Mouse (Mus musculus) ovary, postnatal 36 days (tissue): Measurements from ENCODE around the gene Grin2b.

ENCODE experiments used
- DNase-seq: peaks from one replicate; pipeline ENCODE4 v3.0.0; 2022; ENCODE audit warnings: low spot score, mixed read lengths

The Grin2b gene

GRCm38 (mm10) chr6:136100241-136100640, 73.1 kb downstream of the Grin2b start:
- DNase-seq: no peak

GRCm38 (mm10) chr6:136096269-136096668, 77.0 kb downstream of the Grin2b start:
- no peak for DNase-seq

GRCm38 (mm10) chr6:136079991-136080734, 93.1 kb downstream of the Grin2b start:
- DNase-seq: no peak

DNA sequence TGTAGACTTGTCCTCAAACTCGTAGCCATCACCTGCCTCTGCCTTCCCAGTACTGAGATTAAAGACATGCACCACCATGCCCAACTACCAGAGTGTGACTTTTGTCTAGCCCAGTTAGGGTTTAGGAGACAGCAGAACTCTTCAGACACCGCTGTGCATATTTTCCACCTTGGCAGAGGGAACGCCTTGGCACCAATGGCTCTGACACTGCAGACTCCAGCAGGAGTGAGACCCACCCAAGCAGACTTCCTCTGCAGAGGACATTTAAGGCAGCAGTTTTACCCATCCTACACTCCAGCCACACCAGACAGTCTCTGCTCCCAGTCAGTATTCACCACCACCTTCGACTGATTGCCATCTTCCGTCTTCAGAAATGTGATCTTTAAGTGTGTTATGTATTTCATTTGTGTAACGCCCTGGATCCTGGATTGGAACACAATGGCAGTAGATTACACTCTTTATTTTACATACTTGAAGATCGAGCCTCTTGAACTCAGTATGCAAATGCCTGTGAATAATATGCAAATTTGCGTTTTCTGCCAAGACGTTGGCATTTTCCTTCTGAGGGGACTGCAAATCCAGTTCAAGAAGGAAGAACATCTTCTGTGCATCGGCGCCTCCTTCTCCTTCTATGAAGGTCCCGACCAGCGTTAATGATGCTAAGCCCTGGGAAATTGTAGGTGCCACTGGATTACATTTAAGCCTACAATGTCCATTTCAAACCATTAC, 100.8 kb downstream of the Grin2b start:
- DNase-seq: no peak

DNA sequence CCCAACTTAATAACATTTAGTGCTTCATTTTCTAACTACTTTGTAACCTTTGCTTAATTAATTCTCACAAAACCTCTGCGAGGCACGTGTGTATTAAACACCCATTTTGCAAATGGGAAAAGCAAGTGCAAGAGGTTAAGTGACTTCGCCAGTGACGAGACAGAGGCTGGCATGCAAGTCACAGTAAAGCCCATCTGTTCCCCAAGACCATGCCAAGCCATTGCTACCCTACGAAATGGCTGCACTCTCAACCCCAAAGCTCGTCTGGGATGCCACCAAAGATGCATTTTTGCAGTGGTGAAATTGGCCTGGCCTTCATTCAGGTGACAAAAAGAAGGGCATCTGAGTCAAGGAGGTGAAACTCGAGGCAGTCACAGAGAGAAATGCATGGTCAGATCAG, 103.2 kb downstream of the Grin2b start:
- no peak for DNase-seq

DNA sequence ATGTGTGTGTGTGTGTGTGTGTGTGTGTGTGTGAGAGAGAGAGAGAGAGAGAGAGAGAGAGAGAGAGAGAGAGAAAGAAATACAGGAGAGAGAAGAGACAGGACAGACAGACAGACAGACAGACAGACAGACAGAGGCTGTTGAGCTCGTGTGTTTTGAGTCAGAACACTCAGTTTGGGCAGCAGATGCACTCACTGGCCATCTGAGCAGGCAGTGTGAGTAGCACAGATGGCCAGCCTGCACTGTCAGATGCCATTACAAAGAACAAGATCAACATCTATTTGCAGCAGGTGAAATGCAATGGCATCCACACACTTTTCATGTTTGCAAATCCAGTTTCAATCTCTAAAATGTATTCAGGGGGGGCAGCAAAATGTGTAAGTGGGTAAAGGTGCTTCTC, 120.0 kb downstream of the Grin2b start:
- no peak for DNase-seq

GRCm38 (mm10) chr6:136050346-136050745, 123.0 kb downstream of the Grin2b start:
- no peak for DNase-seq

DNA sequence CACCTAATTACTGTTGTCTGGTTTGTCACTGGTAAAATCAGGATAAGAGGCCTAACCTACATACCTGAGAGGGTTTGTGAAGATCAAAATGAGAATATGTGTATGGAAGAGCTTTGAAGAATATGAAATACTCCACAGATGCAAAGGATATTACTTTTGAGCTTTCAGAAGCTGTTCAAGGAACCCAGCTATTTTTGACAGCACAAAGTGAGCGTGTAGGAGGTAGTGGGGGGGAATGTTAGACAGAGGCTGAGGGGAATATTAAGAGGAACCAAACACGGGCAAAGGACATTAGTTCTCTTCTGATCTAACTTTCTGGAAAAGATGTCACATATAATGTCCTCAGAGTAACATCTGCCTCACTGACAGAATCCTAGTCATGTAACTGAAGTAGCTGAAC, 125.2 kb downstream of the Grin2b start:
- no peak for DNase-seq

GRCm38 (mm10) chr6:136046091-136046490, 127.2 kb downstream of the Grin2b start:
- no peak for DNase-seq

- no peak for DNase-seq
Measured at GRCm38 (mm10) chr6:136044461-136044860, 128.8 kb downstream of the Grin2b start.

- DNase-seq: no peak
Measured at GRCm38 (mm10) chr6:136042375-136042774, 130.9 kb downstream of the Grin2b start.

GRCm38 (mm10) chr6:136041821-136042220, 131.5 kb downstream of the Grin2b start:
- no peak for DNase-seq

DNA sequence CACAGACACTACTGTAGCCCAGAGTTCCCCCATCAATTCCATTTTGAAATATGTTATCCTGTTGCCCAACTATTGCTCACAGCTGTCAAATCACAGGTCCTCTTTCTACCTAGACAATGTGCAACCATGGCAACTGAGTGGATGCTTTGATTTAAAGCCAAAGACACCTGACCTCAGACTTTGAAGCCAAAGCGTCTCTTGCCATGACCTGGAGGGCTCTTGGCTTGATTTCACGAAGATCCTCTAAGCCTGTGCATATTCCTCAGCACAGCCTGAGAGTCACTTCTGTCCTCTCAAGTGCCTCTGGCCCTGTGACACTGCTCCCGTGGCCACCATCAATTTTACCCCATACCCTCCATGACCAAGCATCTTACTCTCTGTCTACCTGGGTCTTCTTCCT, 132.4 kb downstream of the Grin2b start:
- no peak for DNase-seq

DNA sequence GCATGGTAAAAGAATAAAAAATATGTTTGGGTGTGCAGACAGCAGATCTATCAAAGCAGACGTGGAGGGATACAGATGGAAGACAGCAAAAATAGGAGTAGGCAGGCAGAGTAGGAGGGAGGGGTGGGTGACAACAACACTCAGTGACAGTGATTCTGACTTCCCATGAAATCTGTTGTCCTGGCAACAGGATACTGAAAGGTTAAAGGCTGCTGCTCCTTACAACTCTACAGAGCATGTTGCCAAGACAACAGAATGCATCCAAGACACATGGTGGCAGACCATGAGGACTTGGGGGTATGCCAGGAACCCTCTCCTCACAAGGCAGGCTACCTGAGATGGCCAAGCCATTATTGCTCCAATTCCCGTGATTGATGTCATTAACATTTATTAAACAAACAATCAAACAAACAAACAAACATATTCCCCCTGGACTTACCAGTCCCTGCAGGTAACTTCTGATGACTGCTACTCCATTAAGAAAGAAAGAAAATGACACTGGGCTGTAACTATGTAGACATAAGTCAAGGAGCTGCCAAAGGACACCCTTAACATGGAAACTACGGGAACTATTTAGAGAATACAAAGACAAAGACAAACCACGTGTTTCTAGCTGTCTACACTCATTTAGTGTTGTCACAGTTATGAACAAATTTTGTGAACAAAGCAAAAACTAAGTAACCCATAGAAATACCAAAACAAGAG, 143.9 kb downstream of the Grin2b start:
- DNase-seq: no peak

DNA sequence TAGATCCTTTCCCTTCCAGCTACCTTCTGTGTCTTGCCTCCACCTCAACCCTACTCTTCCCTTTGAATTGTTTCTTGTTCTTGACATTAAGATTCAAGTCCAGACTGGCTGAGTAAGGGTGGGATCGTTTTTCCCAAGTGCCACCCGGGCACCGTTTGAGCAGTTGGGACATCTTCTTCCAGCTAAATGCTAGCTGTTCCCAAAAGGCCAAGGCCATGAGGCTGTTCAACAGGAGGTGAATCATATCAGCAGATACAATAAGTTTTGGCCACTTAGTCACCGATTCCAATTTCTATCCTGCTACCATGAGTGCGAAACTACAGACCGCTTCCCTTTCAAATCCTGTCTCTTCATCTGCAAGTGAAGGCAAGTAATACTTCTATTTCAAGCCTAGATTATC, 146.4 kb downstream of the Grin2b start:
- no peak for DNase-seq

- DNase-seq: no peak
Measured at GRCm38 (mm10) chr6:136025801-136026200, 147.5 kb downstream of the Grin2b start.

DNA sequence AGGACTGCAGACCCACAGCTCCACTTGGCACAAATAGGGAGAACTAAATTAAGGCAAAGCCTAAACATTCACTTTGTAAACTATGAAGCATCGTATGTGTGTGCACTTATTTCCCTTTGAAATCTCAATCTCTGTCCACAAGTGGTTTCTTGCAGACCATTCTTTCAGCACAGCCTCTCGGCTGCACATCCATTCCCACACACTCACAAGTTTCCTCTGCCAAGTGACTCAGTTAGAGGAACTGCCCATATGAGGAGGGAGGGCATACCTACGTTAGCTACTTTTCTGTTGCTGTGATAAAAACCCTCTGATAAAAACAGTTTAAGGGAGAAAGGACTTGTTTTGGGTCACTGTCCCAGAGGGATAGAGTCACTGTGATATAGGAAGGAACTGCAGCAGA, 152.9 kb downstream of the Grin2b start:
- no peak for DNase-seq

DNA sequence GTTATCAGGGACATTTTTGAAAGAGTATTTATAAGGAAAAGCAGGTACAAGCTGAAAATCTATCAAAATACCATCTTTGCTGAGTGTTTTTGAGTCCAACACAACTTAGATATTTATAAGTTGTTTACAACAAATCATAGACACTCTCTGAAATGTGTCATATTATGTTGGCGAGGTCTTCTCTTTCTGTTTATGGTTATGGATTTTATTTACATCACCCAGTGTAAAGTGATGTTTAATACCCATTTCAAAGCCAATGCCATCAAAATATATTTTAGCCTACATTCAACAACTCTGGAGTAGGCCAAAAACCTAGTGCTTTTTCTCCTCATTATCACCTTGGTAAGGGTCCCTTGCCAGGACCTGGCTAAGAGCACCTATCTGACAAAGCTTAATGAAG, 154.3 kb downstream of the Grin2b start:
- no peak for DNase-seq

DNA sequence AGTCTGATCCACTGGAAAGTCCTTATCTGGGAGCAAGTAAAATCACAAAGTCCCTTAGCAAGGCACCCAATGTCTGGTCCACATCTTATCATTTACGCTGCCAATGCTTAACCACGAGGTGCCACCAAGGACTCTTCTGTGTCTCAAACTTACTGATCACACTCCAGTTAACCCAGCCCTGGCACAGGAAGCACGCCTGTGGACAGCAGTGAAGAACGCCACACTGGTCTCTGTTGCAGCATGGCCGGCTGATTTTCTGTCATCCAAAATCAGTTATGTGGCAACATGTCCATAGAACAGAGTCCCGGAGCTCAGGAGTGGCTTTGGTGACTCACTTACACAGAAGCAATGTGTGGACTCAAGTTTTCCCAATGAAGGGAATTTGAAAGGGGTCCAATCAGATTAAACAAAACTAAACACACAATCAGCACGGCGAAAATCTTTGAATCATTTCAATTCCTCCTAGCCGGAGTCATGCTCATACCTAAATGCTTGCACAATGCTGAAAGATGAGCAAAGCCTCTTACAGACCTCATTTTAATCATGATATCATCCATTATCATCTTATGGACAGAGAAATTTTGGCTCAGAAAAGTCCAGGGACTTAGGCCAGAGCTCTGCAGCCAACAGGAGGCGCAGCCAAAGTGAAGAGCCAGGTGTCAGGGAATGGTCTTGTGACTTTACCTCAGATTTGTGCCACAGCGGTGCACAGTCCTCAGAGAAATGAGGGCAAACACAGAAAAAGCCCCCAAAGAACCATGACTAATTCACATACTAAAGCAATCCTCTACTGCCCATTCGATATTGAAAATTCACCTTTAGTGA, 159.5 kb downstream of the Grin2b start:
- DNase-seq: no peak

DNA sequence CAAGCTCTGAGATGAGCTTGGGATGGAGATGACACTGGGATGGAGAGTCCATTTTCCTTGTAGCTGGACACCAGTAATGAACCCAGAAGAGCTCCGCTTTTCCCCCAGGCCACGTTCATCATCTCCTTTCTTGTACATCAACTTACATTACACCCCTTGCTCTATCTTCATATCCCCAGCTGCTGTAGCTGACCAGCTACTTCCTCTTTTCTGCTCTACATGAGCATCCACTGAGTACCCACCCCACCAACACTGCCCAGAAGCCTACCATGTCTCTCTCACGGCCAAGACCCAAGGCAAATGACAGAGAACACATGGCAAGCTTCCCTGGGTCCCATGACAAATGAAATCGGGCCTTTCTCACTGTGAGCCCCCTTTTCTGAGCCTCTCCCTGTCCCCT, 161.8 kb downstream of the Grin2b start:
- no peak for DNase-seq

GRCm38 (mm10) chr6:136011038-136011311, 162.3 kb downstream of the Grin2b start:
- no peak for DNase-seq

GRCm38 (mm10) chr6:136010290-136011037, 162.8 kb downstream of the Grin2b start:
- DNase-seq: peak; percentile 26
